Mouse (Mus musculus): ENCODE measurements at regions not wholly inside any gene's neighbourhood (a gene's known extent, or its start where the extent isn't known, plus 50 kb on each side); places are given as distances from the start of the nearest gene placed in this dataset.

DNA sequence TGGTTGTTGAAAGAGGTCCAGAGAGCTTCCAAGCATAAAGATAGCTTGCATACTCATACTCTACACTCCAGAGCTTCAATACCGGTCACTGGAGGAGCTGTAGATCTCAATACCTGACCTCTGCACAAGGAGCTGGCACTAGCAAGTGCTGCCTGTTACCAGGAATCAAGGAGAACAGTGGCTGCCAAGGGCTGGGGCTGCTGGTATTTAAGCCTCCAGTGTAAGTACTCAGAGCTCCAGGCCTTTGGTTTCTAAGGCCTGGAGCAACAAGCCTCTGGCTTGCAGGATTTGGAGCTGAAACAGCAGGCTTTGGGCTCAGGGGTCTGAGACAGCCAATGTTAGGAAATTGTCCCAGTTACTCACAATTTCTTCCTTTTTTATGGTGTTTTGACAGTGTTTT, 96.2 kb upstream of the Ccng1 start:
- no peaks in the 10 kb centered on the region for H3K27me3 ChIP-seq
- DNase-seq, result no peak
- H3K4me2 ChIP-seq, result no peak overlapping the region
- WGBS (ENCODE audit: insufficient replicate concordance), result 58% methylated on average over 1 of the region's 1 CpGs
- H3K27ac ChIP-seq, result no peak overlapping the region
- H3K36me3 ChIP-seq, result no peaks in the 10 kb centered on the region
- no peaks in the 10 kb centered on the region for H3K4me1 ChIP-seq (replicated peaks)
- H3K9ac ChIP-seq, result no peak overlapping the region
- no peaks in the 10 kb centered on the region for H3K9me3 ChIP-seq (replicated peaks)
- no peak overlapping the region for H3K4me3 ChIP-seq (replicated peaks)
- no peak for ATAC-seq (ENCODE audit: low read depth)

DNA sequence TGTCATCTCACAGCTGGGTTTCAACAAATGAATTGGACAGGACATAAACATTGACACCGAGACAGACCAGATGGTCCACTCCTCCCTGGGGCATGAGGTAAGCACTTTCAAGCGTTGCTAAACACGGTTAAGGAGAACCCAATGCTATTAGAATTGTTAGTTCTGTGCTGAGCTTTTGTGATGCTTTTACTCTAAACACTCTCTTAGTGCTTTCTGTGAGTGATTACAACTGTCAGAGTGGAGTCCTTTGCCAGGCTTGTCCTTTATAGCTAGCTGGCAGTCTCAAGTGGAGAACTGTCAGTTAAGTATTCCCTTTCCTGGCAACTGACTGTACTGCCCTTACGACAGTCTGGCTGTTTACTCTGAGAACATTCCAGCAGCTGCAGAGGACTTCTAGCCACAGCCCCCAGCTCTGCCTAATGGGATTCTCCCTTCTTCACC, 95.6 kb upstream of the Ccng1 start:
- no peaks in the 10 kb centered on the region for H3K4me1 ChIP-seq (replicated peaks)
- DNase-seq (no peak), ATAC-seq (ENCODE audit: low read depth) (no peak)
- H3K27me3 ChIP-seq, result no peaks in the 10 kb centered on the region
- no peak overlapping the region for H3K27ac ChIP-seq
- no peak overlapping the region for H3K4me2 ChIP-seq
- H3K9me3 ChIP-seq (replicated peaks), result 0 out of 2 replicates have a peak, but pooled peaks cover under 1% of the 10 kb centered on the region
- H3K4me3 ChIP-seq (replicated peaks), result no peak overlapping the region
- WGBS (ENCODE audit: insufficient replicate concordance), result 61% methylated on average over 4 of the region's 4 CpGs
- no peaks in the 10 kb centered on the region for H3K36me3 ChIP-seq
- H3K9ac ChIP-seq, result no peak overlapping the region

DNA sequence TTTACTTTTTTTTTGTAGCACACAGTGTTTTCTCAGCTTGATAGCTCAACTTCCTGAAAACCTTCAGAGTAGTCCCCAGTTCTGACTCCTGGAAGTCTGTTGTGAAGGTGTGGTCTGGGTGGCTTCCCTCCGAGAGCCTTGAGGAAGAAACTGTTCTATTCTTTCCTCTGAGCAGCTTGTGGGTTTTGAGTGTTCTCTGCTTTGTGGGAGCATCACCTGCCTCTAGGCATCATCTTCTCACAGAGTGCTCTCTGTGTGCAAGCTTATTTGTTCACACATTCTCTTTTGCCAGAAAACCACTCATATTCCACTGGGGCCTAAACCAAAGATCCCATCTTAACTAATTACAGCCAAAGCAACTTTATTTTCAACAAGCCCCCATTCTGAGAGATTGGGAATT, 91.5 kb upstream of the Ccng1 start:
- ATAC-seq (ENCODE audit: low read depth) (no peak), DNase-seq (no peak)
- Histone ChIP-seq H3K4me1 (replicated peaks) (no peaks in the 10 kb centered on the region), H3K9me3 (replicated peaks) (0 out of 2 replicates have a peak, but pooled peaks cover 3% of the 10 kb centered on the region), H3K27me3 (no peaks in the 10 kb centered on the region), H3K27ac (no peak overlapping the region), H3K36me3 (no peaks in the 10 kb centered on the region), H3K4me3 (replicated peaks) (no peak overlapping the region), H3K9ac (no peak overlapping the region), H3K4me2 (no peak overlapping the region)
- 29% methylated on average over 1 of the region's 1 CpGs for WGBS (ENCODE audit: insufficient replicate concordance)

DNA sequence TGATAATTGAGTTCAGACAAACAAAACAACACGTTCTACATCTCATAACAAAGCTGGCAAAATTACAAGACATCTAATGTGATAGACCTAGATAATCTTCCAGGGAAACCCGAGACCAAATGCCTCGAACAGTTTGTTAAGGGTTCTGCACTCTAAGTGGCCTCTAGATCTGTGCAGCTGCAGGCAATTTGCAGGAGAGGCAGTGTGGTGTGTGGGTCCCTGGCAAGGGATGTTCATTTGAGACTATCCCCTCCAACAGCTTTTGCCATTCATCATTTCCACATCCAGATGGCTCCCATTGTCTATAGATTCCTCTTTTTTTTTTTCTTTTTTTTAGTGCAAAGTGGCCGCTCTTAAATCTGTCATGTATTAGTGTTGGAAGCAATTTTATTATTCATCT, 80.3 kb upstream of the Ccng1 start:
- 45% methylated on average over 4 of the region's 4 CpGs for WGBS (ENCODE audit: insufficient replicate concordance)
- Histone ChIP-seq H3K4me3 (replicated peaks) (no peak overlapping the region), H3K27me3 (no peaks in the 10 kb centered on the region), H3K9me3 (replicated peaks) (no peaks in the 10 kb centered on the region), H3K27ac (no peak overlapping the region), H3K4me2 (no peak overlapping the region), H3K4me1 (replicated peaks) (no peaks in the 10 kb centered on the region), H3K36me3 (no peaks in the 10 kb centered on the region), H3K9ac (no peak overlapping the region)
- ATAC-seq (ENCODE audit: low read depth), result no peak
- DNase-seq, result no peak
